Mouse (Mus musculus) kidney, postnatal 14 days (tissue): ENCODE results near the gene Kxd1.

Source experiments
- DNase-seq: peaks from one replicate; pipeline ENCODE4 v3.0.0; 2022; ENCODE audit warnings: mixed read lengths

The Kxd1 gene

GRCm38 (mm10) chr8:70527512-70528181, at the start of gene Kxd1, which contains the start of gene Fkbp8:
Kxd1 (minus strand) TSS chr8:70527956.
Fkbp8 (plus strand) TSS chr8:70527724.
- peak; percentile 99 for DNase-seq

- DNase-seq, result no peak
These were observed 49.5 kb upstream of the Kxd1 start for GRCm38 (mm10) chr8:70577207-70577606.

- DNase-seq, result peak; percentile 91
These were observed 47.2 kb upstream of the Kxd1 start for GRCm38 (mm10) chr8:70574915-70575314.

- no peak for DNase-seq
These were observed 46.5 kb upstream of the Kxd1 start for GRCm38 (mm10) chr8:70574302-70574701.

- no peak for DNase-seq
These were observed 43.2 kb upstream of the Kxd1 start for GRCm38 (mm10) chr8:70570990-70571389.

- DNase-seq, result no peak
These were observed 42.6 kb upstream of the Kxd1 start for GRCm38 (mm10) chr8:70570360-70570759.

- peak; percentile 75 for DNase-seq
These were observed 37.8 kb upstream of the Kxd1 start for GRCm38 (mm10) chr8:70565561-70565960.

- DNase-seq, result no peak
These were observed 37.0 kb upstream of the Kxd1 start for GRCm38 (mm10) chr8:70564696-70565235.

GRCm38 (mm10) chr8:70563763-70564387, 36.1 kb upstream of the Kxd1 start:
- no peak for DNase-seq

GRCm38 (mm10) chr8:70562802-70563201, 35.0 kb upstream of the Kxd1 start:
- DNase-seq, result no peak

GRCm38 (mm10) chr8:70561809-70562535, 34.2 kb upstream of the Kxd1 start:
- peak; percentile 69 for DNase-seq

- DNase-seq, result no peak
These were observed 33.6 kb upstream of the Kxd1 start for GRCm38 (mm10) chr8:70561357-70561756.

- no peak for DNase-seq
These were observed 32.8 kb upstream of the Kxd1 start for GRCm38 (mm10) chr8:70560564-70560963.

GRCm38 (mm10) chr8:70560096-70560495, 32.3 kb upstream of the Kxd1 start:
- peak; percentile 86 for DNase-seq

- no peak for DNase-seq
These were observed 31.2 kb upstream of the Kxd1 start for GRCm38 (mm10) chr8:70558983-70559382.

- peak; percentile 46 for DNase-seq
These were observed 30.6 kb upstream of the Kxd1 start for GRCm38 (mm10) chr8:70558334-70558733.

- DNase-seq, result no peak
These were observed 27.5 kb upstream of the Kxd1 start for GRCm38 (mm10) chr8:70555079-70555747.

- DNase-seq, result peak; percentile 84
These were observed 26.0 kb upstream of the Kxd1 start for GRCm38 (mm10) chr8:70553740-70554139.

- no peak for DNase-seq
These were observed 25.1 kb upstream of the Kxd1 start for GRCm38 (mm10) chr8:70552836-70553235.

GRCm38 (mm10) chr8:70551558-70552161, 23.9 kb upstream of the Kxd1 start:
- DNase-seq, result no peak

GRCm38 (mm10) chr8:70549412-70550184, 21.8 kb upstream of the Kxd1 start:
- no peak for DNase-seq

GRCm38 (mm10) chr8:70547762-70548161, 20.0 kb upstream of the Kxd1 start:
- DNase-seq, result no peak
